Mouse (Mus musculus) midbrain, postnatal 0 days (tissue): ENCODE measurements at regions not wholly inside any gene's neighbourhood (a gene's known extent, or its start where the extent isn't known, plus 50 kb on each side); places are given as distances from the start of the nearest gene placed in this dataset.

Source experiments
- ATAC-seq: fragments of 200-750 bp; cut with Nextera tagmentation; 2 replicates; pipeline ENCODE4 v1.8.0; 2017; ENCODE audit warnings: moderate number of reproducible peaks, mild to moderate bottlenecking, moderate TSS enrichment, moderate library complexity; ENCODE audit not compliant: low FRiP score
- DNase-seq: peaks from one replicate; pipeline ENCODE4 v3.0.0-alpha.2; 2015; ENCODE audit warnings: low spot score
- H3K27ac ChIP-seq: fragments of 300-500 bp; sonication (generic); 2 replicates; pipeline ENCODE4 v1.5.1; 2014; ENCODE audit warnings: low read depth, mild to moderate bottlenecking, low read length, mixed read lengths
- H3K27me3 ChIP-seq: fragments of 300-500 bp; sonication (generic); 2 replicates; pipeline ENCODE4 v1.6.1; 2014; ENCODE audit warnings: low read length, control low read depth, mixed read lengths; ENCODE audit not compliant: insufficient read depth
- H3K36me3 ChIP-seq: fragments of 300-500 bp; sonication (generic); 2 replicates; pipeline ENCODE4 v1.6.1; 2014; ENCODE audit warnings: low read length, control low read depth, mixed read lengths; ENCODE audit not compliant: insufficient read depth
- H3K4me1 ChIP-seq: fragments of 300-500 bp; sonication (generic); 2 replicates; pipeline ENCODE4 v1.6.1; 2014; ENCODE audit warnings: mild to moderate bottlenecking, control low read depth, antibody characterized with exemption, low read length, mixed read lengths; ENCODE audit not compliant: insufficient read depth
- H3K4me2 ChIP-seq: fragments of 300-500 bp; sonication (generic); 2 replicates; pipeline ENCODE4 v1.6.1; 2014; ENCODE audit warnings: low read depth, mild to moderate bottlenecking, low read length, mixed read lengths; ENCODE audit not compliant: poor library complexity, severe bottlenecking
- H3K4me3 ChIP-seq: fragments of 300-500 bp; sonication (generic); 2 replicates; pipeline ENCODE4 v1.5.1; 2014; ENCODE audit warnings: low read depth, mild to moderate bottlenecking, low read length, moderate library complexity
- H3K9ac ChIP-seq: fragments of 300-500 bp; sonication (generic); replicated peaks from 2 replicates; pipeline ENCODE4 v1.6.1; 2014; ENCODE audit warnings: mild to moderate bottlenecking, low read length, moderate library complexity, mixed read lengths; ENCODE audit not compliant: poor library complexity, severe bottlenecking
- H3K9me3 ChIP-seq: fragments of 300-500 bp; sonication (generic); 2 replicates; pipeline ENCODE4 v1.6.1; 2016; ENCODE audit warnings: low read length, control low read depth
- CTCF ChIP-seq: IDR thresholded peaks from 2 replicates; pipeline ENCODE4 v1.5.1; 2016; ENCODE audit warnings: antibody characterized with exemption, mild to moderate bottlenecking
- WGBS: fragments of 180-500 bp; shearing (Covaris S2); extraction: QIAGEN DNeasy Blood & Tissue Kit; methylation state at CpG from one replicate; pipeline ENCODE4 v1.1.7; 2014; 5-methylcytosine and 5-hydroxymethylcytosine counted together

GRCm38 (mm10) chr1:169802868-169803267 is 55.4 kb upstream of the Rgs4 start:
- no peaks in the 10 kb centered on the region for H3K36me3 ChIP-seq
- no peak overlapping the region for H3K4me3 ChIP-seq
- H3K4me1 ChIP-seq = no peaks in the 10 kb centered on the region
- H3K4me2 ChIP-seq = no peak overlapping the region
- ATAC-seq = no peak
- DNase-seq = no peak
- no peak for TF ChIP-seq CTCF
- H3K27me3 ChIP-seq = no peaks in the 10 kb centered on the region
- no peak overlapping the region for H3K27ac ChIP-seq
- 93% methylated on average over 4 of the region's 4 CpGs for WGBS
- H3K9ac ChIP-seq = no peak overlapping the region
- H3K9me3 ChIP-seq = no peaks in the 10 kb centered on the region

- Histone ChIP-seq H3K27ac (no peak overlapping the region), H3K9ac (no peak overlapping the region), H3K27me3 (no peaks in the 10 kb centered on the region), H3K4me3 (no peak overlapping the region), H3K36me3 (no peaks in the 10 kb centered on the region), H3K9me3 (no peaks in the 10 kb centered on the region), H3K4me1 (no peaks in the 10 kb centered on the region), H3K4me2 (no peak overlapping the region)
- ATAC-seq (no peak), DNase-seq (no peak)
- no peak for TF ChIP-seq CTCF
- 90% methylated on average over 8 of the region's 8 CpGs for WGBS
Observed at GRCm38 (mm10) chr1:169802053-169802830, 54.8 kb upstream of the Rgs4 start.
